Mouse (Mus musculus): ENCODE measurements around the gene Pbx1.

Pbx1 gene

GRCm38 (mm10) chr1:168344262-168344661 lies 87.8 kb downstream of the Pbx1 start:
- DNase-seq (ENCODE audit: low spot score in 2 of 2), result no peak

GRCm38 (mm10) chr1:168342269-168342668 lies 89.8 kb downstream of the Pbx1 start:
- DNase-seq (ENCODE audit: low spot score in 2 of 2), result no peak

- DNase-seq (ENCODE audit: low spot score in 2 of 2), result no peak
Measured at GRCm38 (mm10) chr1:168341863-168342262, 90.2 kb downstream of the Pbx1 start.

- no peak for DNase-seq (ENCODE audit: low spot score in 2 of 2)
Measured at GRCm38 (mm10) chr1:168341368-168341767, 90.7 kb downstream of the Pbx1 start.

- DNase-seq (ENCODE audit: low spot score in 2 of 2), result no peak
Measured at GRCm38 (mm10) chr1:168336238-168336818, 95.7 kb downstream of the Pbx1 start.

GRCm38 (mm10) chr1:168334831-168335574 lies 97.1 kb downstream of the Pbx1 start:
- DNase-seq (ENCODE audit: low spot score in 2 of 2), result no peak

- DNase-seq (ENCODE audit: low spot score in 2 of 2), result no peak
Measured at GRCm38 (mm10) chr1:168332056-168332455, 100.0 kb downstream of the Pbx1 start.

GRCm38 (mm10) chr1:168328236-168328605 lies 103.8 kb downstream of the Pbx1 start:
- no peak for DNase-seq (ENCODE audit: low spot score in 2 of 2)

GRCm38 (mm10) chr1:168327405-168328235 lies 104.5 kb downstream of the Pbx1 start:
- no peak for DNase-seq (ENCODE audit: low spot score in 2 of 2)

GRCm38 (mm10) chr1:168325786-168326185 lies 106.3 kb downstream of the Pbx1 start:
- DNase-seq (ENCODE audit: low spot score in 2 of 2), result no peak

GRCm38 (mm10) chr1:168324306-168325085 lies 107.6 kb downstream of the Pbx1 start:
- DNase-seq (ENCODE audit: low spot score in 2 of 2), result no peak

GRCm38 (mm10) chr1:168323436-168324108 lies 108.5 kb downstream of the Pbx1 start:
- DNase-seq (ENCODE audit: low spot score in 2 of 2), result no peak

- DNase-seq (ENCODE audit: low spot score in 2 of 2), result no peak
Measured at GRCm38 (mm10) chr1:168322892-168323291, 109.2 kb downstream of the Pbx1 start.

- no peak for DNase-seq (ENCODE audit: low spot score in 2 of 2)
Measured at GRCm38 (mm10) chr1:168319695-168320094, 112.4 kb downstream of the Pbx1 start.

- no peak for DNase-seq (ENCODE audit: low spot score in 2 of 2)
Measured at GRCm38 (mm10) chr1:168318899-168319469, 113.1 kb downstream of the Pbx1 start.

GRCm38 (mm10) chr1:168313772-168314171 lies 118.3 kb downstream of the Pbx1 start:
- DNase-seq (ENCODE audit: low spot score in 2 of 2), result no peak

- no peak for DNase-seq (ENCODE audit: low spot score in 2 of 2)
Measured at GRCm38 (mm10) chr1:168312710-168313447, 119.2 kb downstream of the Pbx1 start.

- DNase-seq (ENCODE audit: low spot score in 2 of 2), result no peak
Measured at GRCm38 (mm10) chr1:168309101-168309521, 123.0 kb downstream of the Pbx1 start.

- DNase-seq (ENCODE audit: low spot score in 2 of 2), result no peak
Measured at GRCm38 (mm10) chr1:168307275-168308182, 124.5 kb downstream of the Pbx1 start.
